Mouse (Mus musculus): ENCODE results near the gene Chst11. TPM values are rescaled to one million over a fixed set of nuclear protein-coding genes. Genes with fewer than 3 reads are reported as not detected.

Chst11 gene
- polyA plus RNA-seq, 1 experiment: 12.6 TPM

- no peak overlapping the region for H3K4me3 ChIP-seq (replicated peaks; ENCODE audit: extremely low read depth, low read depth, low read length)
- DNase-seq: peak; percentile 22
- WGBS: 20% methylated on average over 9 of the region's 9 CpGs
- H3K4me1 ChIP-seq (ENCODE audit: control insufficient read depth, insufficient read depth, low read length): peaks cover 4% of the 10 kb centered on the region
- TF ChIP-seq POLR2A (IDR thresholded peaks at IDR 0.05; ENCODE audit: borderline replicate concordance, extremely low read depth, low read depth, low read length) (no peak), CTCF (IDR thresholded peaks at IDR 0.05; ENCODE audit: insufficient read depth, low read length) (no peak)
Measured at GRCm38 (mm10) chr10:83004389-83004788, 19.1 kb downstream of the Chst11 start.

- DNase-seq: no peak
- Histone ChIP-seq H3K4me1 (ENCODE audit: control insufficient read depth, insufficient read depth, low read length) (peaks cover 4% of the 10 kb centered on the region), H3K4me3 (replicated peaks; ENCODE audit: extremely low read depth, low read depth, low read length) (no peak overlapping the region)
- WGBS: 49% methylated on average over 4 of the region's 4 CpGs
- TF ChIP-seq POLR2A (IDR thresholded peaks at IDR 0.05; ENCODE audit: borderline replicate concordance, extremely low read depth, low read depth, low read length) (no peak), CTCF (IDR thresholded peaks at IDR 0.05; ENCODE audit: insufficient read depth, low read length) (no peak)
Measured at GRCm38 (mm10) chr10:83005003-83005402, 19.7 kb downstream of the Chst11 start.

GRCm38 (mm10) chr10:83006258-83006657, 21.0 kb downstream of the Chst11 start:
- peaks cover 4% of the 10 kb centered on the region for H3K4me1 ChIP-seq (ENCODE audit: control insufficient read depth, insufficient read depth, low read length)
- 82% methylated on average over 8 of the region's 8 CpGs for WGBS
- TF ChIP-seq CTCF (IDR thresholded peaks at IDR 0.05; ENCODE audit: insufficient read depth, low read length) (no peak), POLR2A (IDR thresholded peaks at IDR 0.05; ENCODE audit: borderline replicate concordance, extremely low read depth, low read depth, low read length) (no peak)
- no peak for DNase-seq
- H3K4me3 ChIP-seq (replicated peaks; ENCODE audit: extremely low read depth, low read depth, low read length): no peak overlapping the region

- H3K4me3 ChIP-seq (replicated peaks; ENCODE audit: extremely low read depth, low read depth, low read length): no peak overlapping the region
- 81% methylated on average over 4 of the region's 4 CpGs for WGBS
- TF ChIP-seq POLR2A (IDR thresholded peaks at IDR 0.05; ENCODE audit: borderline replicate concordance, extremely low read depth, low read depth, low read length): no peak
- TF ChIP-seq CTCF (IDR thresholded peaks at IDR 0.05; ENCODE audit: insufficient read depth, low read length): no peak
- peaks cover 2% of the 10 kb centered on the region; the same call in 1 of the 2 replicates for H3K4me1 ChIP-seq (ENCODE audit: control insufficient read depth, insufficient read depth, low read length)
- DNase-seq: no peak
Measured at GRCm38 (mm10) chr10:83013984-83014383, 28.7 kb downstream of the Chst11 start.

- H3K4me1 ChIP-seq (ENCODE audit: control insufficient read depth, insufficient read depth, low read length): peaks cover 2% of the 10 kb centered on the region; the same call in 1 of the 2 replicates
- DNase-seq: no peak
- 92% methylated on average over 3 of the region's 3 CpGs for WGBS
- no peak overlapping the region for H3K4me3 ChIP-seq (replicated peaks; ENCODE audit: extremely low read depth, low read depth, low read length)
- TF ChIP-seq CTCF (IDR thresholded peaks at IDR 0.05; ENCODE audit: insufficient read depth, low read length): no peak
- TF ChIP-seq POLR2A (IDR thresholded peaks at IDR 0.05; ENCODE audit: borderline replicate concordance, extremely low read depth, low read depth, low read length): no peak
Measured at GRCm38 (mm10) chr10:83015919-83016318, 30.6 kb downstream of the Chst11 start.

GRCm38 (mm10) chr10:83016779-83017178, 31.5 kb downstream of the Chst11 start:
- DNase-seq: no peak
- TF ChIP-seq POLR2A (IDR thresholded peaks at IDR 0.05; ENCODE audit: borderline replicate concordance, extremely low read depth, low read depth, low read length): no peak
- no peak for TF ChIP-seq CTCF (IDR thresholded peaks at IDR 0.05; ENCODE audit: insufficient read depth, low read length)
- H3K4me1 ChIP-seq (ENCODE audit: control insufficient read depth, insufficient read depth, low read length): peaks cover 2% of the 10 kb centered on the region; the same call in 1 of the 2 replicates
- no peak overlapping the region for H3K4me3 ChIP-seq (replicated peaks; ENCODE audit: extremely low read depth, low read depth, low read length)
- WGBS: 61% methylated on average over 13 of the region's 13 CpGs

GRCm38 (mm10) chr10:83017760-83018498, 32.6 kb downstream of the Chst11 start:
- Histone ChIP-seq H3K4me1 (ENCODE audit: control insufficient read depth, insufficient read depth, low read length) (peaks cover 2% of the 10 kb centered on the region; the same call in 1 of the 2 replicates), H3K4me3 (replicated peaks; ENCODE audit: extremely low read depth, low read depth, low read length) (no peak overlapping the region)
- DNase-seq: no peak
- TF ChIP-seq POLR2A (IDR thresholded peaks at IDR 0.05; ENCODE audit: borderline replicate concordance, extremely low read depth, low read depth, low read length) (no peak), CTCF (IDR thresholded peaks at IDR 0.05; ENCODE audit: insufficient read depth, low read length) (no peak)
- WGBS: 78% methylated on average over 21 of the region's 21 CpGs

- TF ChIP-seq CTCF (IDR thresholded peaks at IDR 0.05; ENCODE audit: insufficient read depth, low read length) (no peak), POLR2A (IDR thresholded peaks at IDR 0.05; ENCODE audit: borderline replicate concordance, extremely low read depth, low read depth, low read length) (no peak)
- WGBS: 77% methylated on average over 4 of the region's 5 CpGs
Measured at GRCm38 (mm10) chr10:83018521-83018920, 33.2 kb downstream of the Chst11 start.

GRCm38 (mm10) chr10:83019497-83020270, 34.4 kb downstream of the Chst11 start:
- DNase-seq: no peak
- no peak overlapping the region for H3K4me3 ChIP-seq (replicated peaks; ENCODE audit: extremely low read depth, low read depth, low read length)
- TF ChIP-seq POLR2A (IDR thresholded peaks at IDR 0.05; ENCODE audit: borderline replicate concordance, extremely low read depth, low read depth, low read length) (no peak), CTCF (IDR thresholded peaks at IDR 0.05; ENCODE audit: insufficient read depth, low read length) (no peak)
- no peaks in the 10 kb centered on the region for H3K4me1 ChIP-seq (ENCODE audit: control insufficient read depth, insufficient read depth, low read length)
- 74% methylated on average over 19 of the region's 19 CpGs for WGBS

More at GRCm38 (mm10) chr10:83018521-83018920, 33.2 kb downstream of the Chst11 start:
- Histone ChIP-seq H3K4me3 (replicated peaks; ENCODE audit: extremely low read depth, low read depth, low read length) (no peak overlapping the region), H3K4me1 (ENCODE audit: control insufficient read depth, insufficient read depth, low read length) (peaks cover 2% of the 10 kb centered on the region; the same call in 1 of the 2 replicates)
- no peak for DNase-seq
